Mouse (Mus musculus): ENCODE data around the gene 4833439L19Rik.

- TF ChIP-seq POLR2A (IDR thresholded peaks at IDR 0.05; ENCODE audit: low read depth, low read length) (no peak), CTCF (conservative IDR thresholded peaks at IDR 0.05 in 1 of 2, IDR thresholded peaks at IDR 0.05 in 1 of 2; ENCODE audit: low read depth in 2 of 2, low read length in 2 of 2) (no peak), MAFK (IDR thresholded peaks at IDR 0.05; ENCODE audit: insufficient replicate concordance, low read length) (no peak), E2F4 (IDR thresholded peaks at IDR 0.05; ENCODE audit: insufficient replicate concordance, low read depth, low read length) (no peak), ZC3H11A (IDR thresholded peaks at IDR 0.05; ENCODE audit: low read depth, low read length) (no peak)
Observed at GRCm38 (mm10) chr13:54548036-54548435, 17.2 kb downstream of the 4833439L19Rik start.

All from CH12.LX (cell line).